Mouse (Mus musculus) ES-E14 (cell line): ENCODE data around the gene Cd33.

Experiments used
- CHD2 ChIP-seq: IDR thresholded peaks from 2 replicates; pipeline ENCODE4 v1.6.1; 2014; ENCODE audit warnings: mild to moderate bottlenecking, low read depth, low read length, inconsistent platforms
- ZNF384 ChIP-seq: IDR thresholded peaks from 2 replicates; pipeline ENCODE4 v1.6.1; 2012; ENCODE audit warnings: low read depth, low read length, inconsistent platforms

DNA sequence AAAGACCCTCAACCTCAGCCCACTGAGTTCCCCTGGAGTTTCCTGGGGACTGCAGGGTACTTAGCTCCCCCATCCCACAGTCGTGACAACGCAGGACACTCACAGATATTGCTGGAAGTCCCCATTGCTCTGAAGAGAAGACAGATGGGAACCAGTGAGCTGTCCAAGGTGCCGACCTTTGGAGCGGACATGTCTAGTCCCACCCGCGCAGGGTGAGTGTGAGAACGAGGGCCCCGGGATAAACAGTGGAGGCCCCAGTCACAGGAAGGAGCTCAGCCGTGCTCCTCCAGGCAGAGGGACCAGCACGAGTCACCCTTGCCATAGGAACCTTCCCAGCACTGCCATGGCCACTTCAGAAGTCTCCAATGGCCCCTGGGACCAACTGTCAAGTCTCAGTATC is 61.0 kb downstream of the Cd33 start:
- TF ChIP-seq ZNF384 (no peak), CHD2 (no peak)
